Mouse (Mus musculus) hindbrain, embryonic 11.5 days (tissue): ENCODE results near the gene Edc4. TPM values are rescaled to one million over a fixed set of nuclear protein-coding genes. Genes with fewer than 3 reads are reported as not detected.

Experiments
- ATAC-seq: fragments of 200-750 bp; cut with Nextera tagmentation; 2 replicates; pipeline ENCODE4 v1.8.0; 2017; ENCODE audit warnings: mild to moderate bottlenecking, moderate TSS enrichment, moderate library complexity; ENCODE audit not compliant: low FRiP score
- DNase-seq: peaks from one replicate; pipeline ENCODE4 v3.0.0-alpha.2; 2015; ENCODE audit warnings: low spot score
- H3K27ac ChIP-seq: fragments of 300-500 bp; sonication (generic); 2 replicates; pipeline ENCODE4 v1.5.1; 2014; ENCODE audit warnings: mild to moderate bottlenecking, low read depth, low read length
- H3K27me3 ChIP-seq: fragments of 300-500 bp; sonication (generic); 2 replicates; pipeline ENCODE4 v1.6.1; 2014; ENCODE audit warnings: mild to moderate bottlenecking, low read length, moderate library complexity, mixed read lengths; ENCODE audit not compliant: control insufficient read depth, insufficient read depth
- H3K36me3 ChIP-seq: fragments of 300-500 bp; sonication (generic); 2 replicates; pipeline ENCODE4 v1.6.1; 2014; ENCODE audit warnings: mild to moderate bottlenecking, low read length, moderate library complexity, mixed read lengths; ENCODE audit not compliant: control insufficient read depth, insufficient read depth
- H3K4me1 ChIP-seq: fragments of 300-500 bp; sonication (generic); replicated peaks from 2 replicates; pipeline ENCODE4 v1.6.1; 2014; ENCODE audit warnings: low read length, mixed read lengths; ENCODE audit not compliant: control insufficient read depth, insufficient read depth
- H3K4me2 ChIP-seq: fragments of 300-500 bp; sonication (generic); replicated peaks from 2 replicates; pipeline ENCODE4 v1.6.1; 2014; ENCODE audit warnings: mild to moderate bottlenecking, low read depth, low read length
- H3K4me3 ChIP-seq: fragments of 300-500 bp; sonication (generic); 2 replicates; pipeline ENCODE4 v1.5.1; 2014; ENCODE audit warnings: low read depth, low read length
- H3K9ac ChIP-seq: fragments of 300-500 bp; sonication (generic); 2 replicates; pipeline ENCODE4 v1.6.1; 2014; ENCODE audit warnings: low read depth, low read length
- H3K9me3 ChIP-seq: fragments of 300-500 bp; sonication (generic); 2 replicates; pipeline ENCODE4 v1.6.1; 2016; ENCODE audit warnings: low read length; ENCODE audit not compliant: control insufficient read depth
- WGBS: fragments of 180-500 bp; shearing (Covaris S2); extraction: QIAGEN DNeasy Blood & Tissue Kit; methylation state at CpG from one replicate; pipeline ENCODE4 v1.1.7; 2014; 5-methylcytosine and 5-hydroxymethylcytosine counted together
- polyA plus RNA-seq: library from polyadenylated mRNA; unstranded; fragments of >200 nt; fragmentation: Nextera tagmentation; extraction: Ambion mirVana; gene quantifications from 2 replicates; pipeline ENCODE4 v1.2.1, GENCODE M21; 2014

The Edc4 gene
- polyA plus RNA-seq, 1 experiment from 2014 or later = 32.6 TPM

- WGBS = 57% methylated on average over 7 of the region's 8 CpGs
- ATAC-seq = no peak
These were observed 62.6 kb downstream of the Edc4 start, which contains the start of gene Lcat for GRCm38 (mm10) chr8:105943321-105943739. Gene Lcat (minus strand): TSS chr8:105943382.

More at GRCm38 (mm10) chr8:105943321-105943739, 62.6 kb downstream of the Edc4 start, which contains the start of gene Lcat:
- Histone ChIP-seq H3K27ac (no peak within 1 kb of the TSS), H3K27me3 (no peaks in the 10 kb centered on the region), H3K9ac (no peak within 1 kb of the TSS), H3K4me1 (no peaks in the 10 kb centered on the region), H3K36me3 (no peaks in the 10 kb centered on the region; the same call in 1 of the 2 replicates), H3K4me3 (no peak within 1 kb of the TSS), H3K9me3 (no peaks in the 10 kb centered on the region), H3K4me2 (no peak within 1 kb of the TSS)
- DNase-seq = no peak

Other genes with a start within 250 kb of the Edc4 start
- gene Ctcf, start 244.3 kb upstream of the Edc4 start, polyA plus RNA-seq = 115 and 121 TPM in 2 replicates
- 0.68 and 2.1 TPM in 2 replicates for gene Agrp, start 243.5 kb upstream of the Edc4 start, polyA plus RNA-seq
- gene Carmil2, start 194.6 kb upstream of the Edc4 start, polyA plus RNA-seq = 3.9 TPM in 2 replicates
- 70.0 and 74.1 TPM in 2 replicates for gene Acd, start 179.8 kb upstream of the Edc4 start, polyA plus RNA-seq
- 25.9 and 26.8 TPM in 2 replicates for gene Pard6a, start 179.7 kb upstream of the Edc4 start, polyA plus RNA-seq
- gene 4933405L10Rik, start 173.2 kb upstream of the Edc4 start, polyA plus RNA-seq = 0.31 TPM in 1 of 2 replicates, not detected in the other
- gene Enkd1, start 172.7 kb upstream of the Edc4 start, polyA plus RNA-seq = 26.4 and 27.9 TPM in 2 replicates
- gene Gfod2, start 122.2 kb upstream of the Edc4 start, polyA plus RNA-seq = 38.3 and 41.6 TPM in 2 replicates
- gene Ranbp10, start 53.5 kb upstream of the Edc4 start, polyA plus RNA-seq = 13.7 and 17.8 TPM in 2 replicates
- 1.2 and 1.4 TPM in 2 replicates for gene Tsnaxip1, start 53.1 kb upstream of the Edc4 start, polyA plus RNA-seq
- gene Cenpt, start 27.6 kb upstream of the Edc4 start, polyA plus RNA-seq = 55.4 TPM in 2 replicates
- gene Thap11, start 25.7 kb upstream of the Edc4 start, polyA plus RNA-seq = 60.5 and 66.7 TPM in 2 replicates
- 256 and 278 TPM in 2 replicates for gene Nutf2, start 20.3 kb upstream of the Edc4 start, polyA plus RNA-seq
- gene Nrn1l, start 12.7 kb downstream of the Edc4 start, polyA plus RNA-seq = not detected in 2 replicates
- 11.1 and 12.5 TPM in 2 replicates for gene Pskh1, start 19.6 kb downstream of the Edc4 start, polyA plus RNA-seq
- gene Ctrl, start 53.0 kb downstream of the Edc4 start, polyA plus RNA-seq = 0.81 and 1.3 TPM in 2 replicates
- gene Psmb10, start 57.6 kb downstream of the Edc4 start, polyA plus RNA-seq = 21.6 and 24.6 TPM in 2 replicates
- 0.54 and 0.73 TPM in 2 replicates for gene Lcat, start 62.5 kb downstream of the Edc4 start, polyA plus RNA-seq
- 7.8 and 8.4 TPM in 2 replicates for gene Slc12a4, start 85.2 kb downstream of the Edc4 start, polyA plus RNA-seq
- not detected in 2 replicates for gene Dpep3, start 98.5 kb downstream of the Edc4 start, polyA plus RNA-seq
- 16.4 and 22.0 TPM in 2 replicates for gene Dus2, start 110.5 kb downstream of the Edc4 start, polyA plus RNA-seq
- gene Dpep2nb, start 125.1 kb downstream of the Edc4 start, polyA plus RNA-seq = 0.15 TPM in 1 of 2 replicates, not detected in the other
- 21.2 and 21.3 TPM in 2 replicates for gene Ddx28, start 131.0 kb downstream of the Edc4 start, polyA plus RNA-seq
- gene Nfatc3, start 178.0 kb downstream of the Edc4 start, polyA plus RNA-seq = 4.2 and 8.1 TPM in 2 replicates